Mouse (Mus musculus): ENCODE measurements around the gene Atp2b4.

DNA sequence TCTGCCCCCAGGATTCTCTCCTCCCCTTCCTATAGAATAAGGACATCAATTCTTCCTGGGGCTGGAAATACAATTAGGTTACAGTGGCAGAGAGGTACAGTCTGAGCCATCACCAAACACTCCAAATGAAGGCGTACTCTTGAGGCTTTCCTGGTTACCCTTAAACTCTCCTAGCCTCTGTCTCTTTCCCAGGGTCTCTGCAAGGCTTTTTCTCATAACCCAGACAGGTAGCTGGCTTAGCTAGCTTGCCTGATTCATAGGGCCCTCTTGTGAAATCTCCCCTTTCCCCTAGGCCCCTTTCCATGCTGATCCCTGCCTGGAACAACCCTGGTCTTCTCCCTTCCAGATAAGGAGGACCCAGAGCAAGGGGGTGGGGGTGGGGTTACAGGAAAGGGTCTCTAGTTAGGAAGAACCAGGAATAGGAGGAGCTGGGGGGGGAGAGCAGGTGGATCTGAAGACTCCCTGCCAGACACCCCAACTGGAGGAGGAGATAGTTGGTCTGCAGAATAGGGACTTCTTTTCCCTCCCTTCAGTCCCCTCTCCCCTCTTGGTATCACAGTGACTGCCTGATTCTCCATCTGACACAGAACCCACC, 1.9 kb downstream of the Atp2b4 start:
- TF ChIP-seq CTCF (IDR thresholded peaks at IDR 0.05; ENCODE audit: low read depth, low read length) = no peak
- no peak for TF ChIP-seq TAL1 (conservative IDR thresholded peaks at IDR 0.05; ENCODE audit: low read depth, low read length)
- no peak for TF ChIP-seq GATA2 (IDR thresholded peaks at IDR 0.05; ENCODE audit: borderline replicate concordance, low read depth, low read length)
- TF ChIP-seq POLR2AphosphoS5 (IDR thresholded peaks at IDR 0.05; ENCODE audit: insufficient replicate concordance, low read depth, low read length) = no peak
- TF ChIP-seq GATA1 (IDR thresholded peaks at IDR 0.05; ENCODE audit: borderline replicate concordance, low read length) = no peak

Data from G1E (cell line).